Mouse (Mus musculus) hindbrain, embryonic 11.5 days (tissue): ENCODE data around the gene Fam174b. TPM values are rescaled to one million over a fixed set of nuclear protein-coding genes. Genes with fewer than 3 reads are reported as not detected.

Source experiments
- ATAC-seq: fragments of 200-750 bp; cut with Nextera tagmentation; 2 replicates; pipeline ENCODE4 v1.8.0; 2017; ENCODE audit warnings: mild to moderate bottlenecking, moderate TSS enrichment, moderate library complexity; ENCODE audit not compliant: low FRiP score
- DNase-seq: peaks from one replicate; pipeline ENCODE4 v3.0.0-alpha.2; 2015; ENCODE audit warnings: low spot score
- H3K27ac ChIP-seq: fragments of 300-500 bp; sonication (generic); 2 replicates; pipeline ENCODE4 v1.5.1; 2014; ENCODE audit warnings: mild to moderate bottlenecking, low read depth, low read length
- H3K27me3 ChIP-seq: fragments of 300-500 bp; sonication (generic); 2 replicates; pipeline ENCODE4 v1.6.1; 2014; ENCODE audit warnings: mild to moderate bottlenecking, low read length, moderate library complexity, mixed read lengths; ENCODE audit not compliant: control insufficient read depth, insufficient read depth
- H3K36me3 ChIP-seq: fragments of 300-500 bp; sonication (generic); 2 replicates; pipeline ENCODE4 v1.6.1; 2014; ENCODE audit warnings: mild to moderate bottlenecking, low read length, moderate library complexity, mixed read lengths; ENCODE audit not compliant: control insufficient read depth, insufficient read depth
- H3K4me1 ChIP-seq: fragments of 300-500 bp; sonication (generic); replicated peaks from 2 replicates; pipeline ENCODE4 v1.6.1; 2014; ENCODE audit warnings: low read length, mixed read lengths; ENCODE audit not compliant: control insufficient read depth, insufficient read depth
- H3K4me2 ChIP-seq: fragments of 300-500 bp; sonication (generic); replicated peaks from 2 replicates; pipeline ENCODE4 v1.6.1; 2014; ENCODE audit warnings: mild to moderate bottlenecking, low read depth, low read length
- H3K4me3 ChIP-seq: fragments of 300-500 bp; sonication (generic); 2 replicates; pipeline ENCODE4 v1.5.1; 2014; ENCODE audit warnings: low read depth, low read length
- H3K9ac ChIP-seq: fragments of 300-500 bp; sonication (generic); 2 replicates; pipeline ENCODE4 v1.6.1; 2014; ENCODE audit warnings: low read depth, low read length
- H3K9me3 ChIP-seq: fragments of 300-500 bp; sonication (generic); 2 replicates; pipeline ENCODE4 v1.6.1; 2016; ENCODE audit warnings: low read length; ENCODE audit not compliant: control insufficient read depth
- WGBS: fragments of 180-500 bp; shearing (Covaris S2); extraction: QIAGEN DNeasy Blood & Tissue Kit; methylation state at CpG from one replicate; pipeline ENCODE4 v1.1.7; 2014; 5-methylcytosine and 5-hydroxymethylcytosine counted together
- polyA plus RNA-seq: library from polyadenylated mRNA; unstranded; fragments of >200 nt; fragmentation: Nextera tagmentation; extraction: Ambion mirVana; gene quantifications from 2 replicates; pipeline ENCODE4 v1.2.1, GENCODE M21; 2014

The Fam174b gene
- polyA plus RNA-seq, 1 experiment from 2014 or later: 29.4 TPM

GRCm38 (mm10) chr7:73764679-73765078 lies 24.6 kb downstream of the Fam174b start:
- Histone ChIP-seq H3K4me2 (no peak overlapping the region), H3K4me1 (no peaks in the 10 kb centered on the region), H3K36me3 (no peaks in the 10 kb centered on the region), H3K4me3 (no peak overlapping the region), H3K9me3 (no peaks in the 10 kb centered on the region), H3K27me3 (no peaks in the 10 kb centered on the region), H3K27ac (no peak overlapping the region), H3K9ac (no peak overlapping the region)
- 89% methylated on average over 5 of the region's 5 CpGs for WGBS
- DNase-seq (no peak), ATAC-seq (no peak)

- WGBS: 78% methylated on average over 7 of the region's 7 CpGs
- ATAC-seq (no peak), DNase-seq (no peak)
- Histone ChIP-seq H3K9ac (no peak overlapping the region), H3K27ac (no peak overlapping the region), H3K4me3 (no peak overlapping the region), H3K27me3 (no peaks in the 10 kb centered on the region), H3K4me2 (no peak overlapping the region), H3K9me3 (no peaks in the 10 kb centered on the region), H3K36me3 (no peaks in the 10 kb centered on the region), H3K4me1 (no peaks in the 10 kb centered on the region)
These were observed 25.2 kb downstream of the Fam174b start for GRCm38 (mm10) chr7:73765186-73765903.

- H3K4me3 ChIP-seq: no peak overlapping the region
- no peak overlapping the region for H3K4me2 ChIP-seq
- WGBS: 93% methylated on average over 4 of the region's 4 CpGs
- no peaks in the 10 kb centered on the region for H3K27me3 ChIP-seq
- H3K36me3 ChIP-seq: no peaks in the 10 kb centered on the region
- DNase-seq (no peak), ATAC-seq (no peak)
- no peak overlapping the region for H3K27ac ChIP-seq
- no peaks in the 10 kb centered on the region for H3K4me1 ChIP-seq
- H3K9ac ChIP-seq: no peak overlapping the region
- no peaks in the 10 kb centered on the region for H3K9me3 ChIP-seq
These were observed 29.1 kb downstream of the Fam174b start for GRCm38 (mm10) chr7:73769224-73769623.

GRCm38 (mm10) chr7:73771384-73772274 lies 31.5 kb downstream of the Fam174b start:
- H3K9ac ChIP-seq: no peak overlapping the region
- 48% methylated on average over 19 of the region's 19 CpGs for WGBS
- H3K36me3 ChIP-seq: no peaks in the 10 kb centered on the region
- H3K4me1 ChIP-seq: no peaks in the 10 kb centered on the region
- ATAC-seq (no peak), DNase-seq (peak; percentile 25)
- no peaks in the 10 kb centered on the region for H3K27me3 ChIP-seq
- H3K9me3 ChIP-seq: no peaks in the 10 kb centered on the region
- no peak overlapping the region for H3K4me3 ChIP-seq
- H3K27ac ChIP-seq: no peak overlapping the region
- no peak overlapping the region for H3K4me2 ChIP-seq

GRCm38 (mm10) chr7:73772275-73772765 lies 32.2 kb downstream of the Fam174b start:
- H3K9me3 ChIP-seq: no peaks in the 10 kb centered on the region
- no peak overlapping the region for H3K27ac ChIP-seq
- H3K27me3 ChIP-seq: no peaks in the 10 kb centered on the region
- no peaks in the 10 kb centered on the region for H3K36me3 ChIP-seq
- ATAC-seq (no peak), DNase-seq (no peak)
- no peak overlapping the region for H3K9ac ChIP-seq
- H3K4me3 ChIP-seq: no peak overlapping the region
- WGBS: 75% methylated on average over 14 of the region's 14 CpGs
- no peaks in the 10 kb centered on the region for H3K4me1 ChIP-seq
- no peak overlapping the region for H3K4me2 ChIP-seq

- Histone ChIP-seq H3K9me3 (no peaks in the 10 kb centered on the region), H3K9ac (no peak overlapping the region), H3K4me2 (no peak overlapping the region), H3K27ac (no peak overlapping the region), H3K27me3 (no peaks in the 10 kb centered on the region), H3K36me3 (no peaks in the 10 kb centered on the region), H3K4me1 (no peaks in the 10 kb centered on the region), H3K4me3 (no peak overlapping the region)
- no peak for ATAC-seq
- 83% methylated on average over 9 of the region's 9 CpGs for WGBS
- DNase-seq: no peak
These were observed 34.7 kb downstream of the Fam174b start for GRCm38 (mm10) chr7:73774781-73775180.

GRCm38 (mm10) chr7:73777777-73778176 lies 37.7 kb downstream of the Fam174b start:
- Histone ChIP-seq H3K27ac (no peak overlapping the region), H3K36me3 (no peaks in the 10 kb centered on the region), H3K9me3 (no peaks in the 10 kb centered on the region), H3K9ac (no peak overlapping the region), H3K27me3 (no peaks in the 10 kb centered on the region), H3K4me3 (no peak overlapping the region), H3K4me1 (no peaks in the 10 kb centered on the region), H3K4me2 (no peak overlapping the region)
- WGBS: 82% methylated on average over 3 of the region's 3 CpGs
- no peak for DNase-seq
- ATAC-seq: no peak

- H3K4me1 ChIP-seq: no peaks in the 10 kb centered on the region
- no peak overlapping the region for H3K4me2 ChIP-seq
- DNase-seq: no peak
- no peaks in the 10 kb centered on the region for H3K36me3 ChIP-seq
- WGBS: 95% methylated on average over 4 of the region's 4 CpGs
- no peak overlapping the region for H3K27ac ChIP-seq
- ATAC-seq: no peak
- no peak overlapping the region for H3K9ac ChIP-seq
- H3K27me3 ChIP-seq: no peaks in the 10 kb centered on the region
- H3K9me3 ChIP-seq: no peaks in the 10 kb centered on the region
- no peak overlapping the region for H3K4me3 ChIP-seq
These were observed 44.8 kb downstream of the Fam174b start for GRCm38 (mm10) chr7:73784736-73785428.
